Mouse (Mus musculus): ENCODE results near the gene Metrn. TPM values are rescaled to one million over a fixed set of nuclear protein-coding genes. Genes with fewer than 3 reads are reported as not detected.
A peak's percentile ranks its signal among the peaks of the same experiment; 100 is the strongest.

Gene Metrn
- total and polyA plus RNA-seq, 2 experiments from 2014 or later: 50.0 to 236 TPM

DNA sequence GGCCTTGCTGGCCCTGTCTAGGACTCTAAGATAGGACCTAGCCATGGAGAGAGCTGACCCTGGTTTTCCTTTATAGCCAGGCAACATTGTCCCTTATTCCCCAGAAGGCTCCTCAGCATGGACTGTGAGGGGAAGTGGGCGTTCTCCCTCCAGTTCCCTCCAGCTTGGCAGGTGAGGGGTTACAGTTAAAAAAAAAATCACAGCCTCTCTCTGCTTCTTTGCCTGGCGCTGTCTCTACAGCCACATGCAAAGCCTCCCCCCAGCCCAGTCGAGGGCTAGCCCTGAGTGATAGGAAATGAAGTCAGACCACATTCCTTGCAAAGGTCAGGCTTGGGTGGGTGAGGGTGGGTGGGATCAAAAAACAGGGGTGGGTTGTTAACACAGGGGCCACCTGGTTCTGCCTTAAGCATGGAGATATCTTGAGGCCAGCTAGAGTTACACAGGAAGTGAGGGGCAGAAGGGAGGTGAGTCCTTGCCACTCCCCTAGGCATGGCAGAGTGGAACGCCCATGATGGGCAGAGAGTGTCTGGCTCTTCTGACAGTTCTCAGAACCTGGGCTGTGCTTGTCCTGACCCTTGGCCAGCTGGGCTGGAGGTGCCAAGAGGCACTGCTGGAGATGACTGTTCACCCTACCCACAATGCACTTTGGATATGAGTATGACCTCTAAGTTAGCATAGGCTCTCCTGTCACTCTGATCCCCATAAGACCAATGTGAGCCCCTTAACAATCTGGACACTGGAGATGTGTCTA lies 41.1 kb downstream of the Metrn start:
- 68% methylated on average over 4 of the region's 4 CpGs for WGBS
- H3K36me3 ChIP-seq (ENCODE audit: insufficient read depth, low read length): no peaks in the 10 kb centered on the region
- no peaks in the 10 kb centered on the region for H3K9me3 ChIP-seq (ENCODE audit: low read length)
- no peaks in the 10 kb centered on the region; the same call in 1 of the 2 replicates for H3K4me1 ChIP-seq (ENCODE audit: insufficient read depth, low read length)
- H3K4me3 ChIP-seq (ENCODE audit: low read depth, low read length): no peak overlapping the region
- H3K9ac ChIP-seq (replicated peaks; ENCODE audit: low read length, poor library complexity, severe bottlenecking): no peak overlapping the region
- no peak overlapping the region for H3K4me2 ChIP-seq (ENCODE audit: low read depth, low read length, poor library complexity, severe bottlenecking)
- no peak overlapping the region for H3K27ac ChIP-seq (ENCODE audit: low read depth, low read length)
- TF ChIP-seq CTCF (IDR thresholded peaks at IDR 0.05): no peak
- no peak for ATAC-seq (ENCODE audit: low FRiP score)
- DNase-seq (ENCODE audit: low spot score): no peak
- no peaks in the 10 kb centered on the region for H3K27me3 ChIP-seq (ENCODE audit: insufficient read depth, low read length)

DNA sequence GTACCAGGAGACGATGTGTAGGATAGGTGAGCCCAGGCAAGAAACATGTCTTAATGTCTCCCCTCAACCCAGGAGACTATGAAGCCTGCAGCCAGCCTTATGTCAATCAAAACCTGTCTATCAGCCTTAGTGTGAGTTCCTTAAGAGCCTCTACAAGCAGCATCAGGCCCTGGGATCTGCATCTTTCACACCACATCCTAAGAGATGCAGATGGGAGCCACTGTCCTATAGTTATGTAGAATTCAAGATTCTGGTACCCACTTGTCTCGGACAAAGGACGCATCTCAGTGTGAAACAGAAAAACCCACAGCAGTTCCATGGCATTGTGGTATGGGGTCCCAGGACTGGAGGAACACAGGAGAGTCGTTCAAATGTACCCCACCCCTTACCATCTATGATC lies 41.9 kb downstream of the Metrn start:
- no peak for TF ChIP-seq CTCF (IDR thresholded peaks at IDR 0.05)

DNA sequence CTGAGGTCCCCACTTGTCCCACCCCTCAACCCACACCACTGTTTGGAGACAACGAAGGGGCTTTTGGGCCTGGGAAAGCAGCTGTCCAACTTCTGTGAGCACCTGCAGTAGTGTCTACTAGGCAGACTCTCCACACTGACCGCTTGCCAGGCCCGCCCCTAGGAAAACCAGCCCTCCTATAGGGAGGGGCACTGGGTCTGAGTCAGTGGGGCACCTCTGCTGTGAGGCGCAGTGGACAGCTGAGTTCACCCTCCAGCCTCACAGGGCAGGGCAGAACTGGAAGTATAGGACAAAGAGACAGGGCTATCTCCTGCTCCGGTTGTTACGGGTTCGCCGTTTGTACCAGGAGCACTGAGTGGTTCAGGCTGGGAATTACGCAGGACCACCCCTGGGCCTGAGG lies 42.7 kb downstream of the Metrn start, which contains the start of gene Msln:
Gene Msln (minus strand): TSS at position 138 of the 400 bp plus-strand sequence.
- H3K36me3 ChIP-seq (ENCODE audit: insufficient read depth, low read length): no peaks in the 10 kb centered on the region
- H3K4me2 ChIP-seq (ENCODE audit: low read depth, low read length, poor library complexity, severe bottlenecking): no peak within 1 kb of the TSS
- no peak for TF ChIP-seq CTCF (IDR thresholded peaks at IDR 0.05)
- no peaks in the 10 kb centered on the region; the same call in 1 of the 2 replicates for H3K4me1 ChIP-seq (ENCODE audit: insufficient read depth, low read length)
- DNase-seq (ENCODE audit: low spot score): no peak
- H3K9me3 ChIP-seq (ENCODE audit: low read length): no peaks in the 10 kb centered on the region
- no peak within 1 kb of the TSS for H3K4me3 ChIP-seq (ENCODE audit: low read depth, low read length)
- no peak for ATAC-seq (ENCODE audit: low FRiP score)
- 87% methylated on average over 9 of the region's 9 CpGs for WGBS
- no peaks in the 10 kb centered on the region for H3K27me3 ChIP-seq (ENCODE audit: insufficient read depth, low read length)
- H3K9ac ChIP-seq (replicated peaks; ENCODE audit: low read length, poor library complexity, severe bottlenecking): no peak within 1 kb of the TSS
- H3K27ac ChIP-seq (ENCODE audit: low read depth, low read length): no peak within 1 kb of the TSS

More for the DNA sequence above, 41.9 kb downstream of the Metrn start:
- Histone ChIP-seq H3K4me1 (ENCODE audit: insufficient read depth, low read length) (no peaks in the 10 kb centered on the region; the same call in 1 of the 2 replicates), H3K36me3 (ENCODE audit: insufficient read depth, low read length) (no peaks in the 10 kb centered on the region), H3K4me3 (ENCODE audit: low read depth, low read length) (no peak overlapping the region), H3K27me3 (ENCODE audit: insufficient read depth, low read length) (no peaks in the 10 kb centered on the region), H3K4me2 (ENCODE audit: low read depth, low read length, poor library complexity, severe bottlenecking) (no peak overlapping the region), H3K9me3 (ENCODE audit: low read length) (no peaks in the 10 kb centered on the region), H3K9ac (replicated peaks; ENCODE audit: low read length, poor library complexity, severe bottlenecking) (no peak overlapping the region), H3K27ac (ENCODE audit: low read depth, low read length) (no peak overlapping the region)
- DNase-seq (ENCODE audit: low spot score) (no peak), ATAC-seq (ENCODE audit: low FRiP score) (no peak)
- WGBS: 83% methylated on average over 4 of the region's 4 CpGs

DNA sequence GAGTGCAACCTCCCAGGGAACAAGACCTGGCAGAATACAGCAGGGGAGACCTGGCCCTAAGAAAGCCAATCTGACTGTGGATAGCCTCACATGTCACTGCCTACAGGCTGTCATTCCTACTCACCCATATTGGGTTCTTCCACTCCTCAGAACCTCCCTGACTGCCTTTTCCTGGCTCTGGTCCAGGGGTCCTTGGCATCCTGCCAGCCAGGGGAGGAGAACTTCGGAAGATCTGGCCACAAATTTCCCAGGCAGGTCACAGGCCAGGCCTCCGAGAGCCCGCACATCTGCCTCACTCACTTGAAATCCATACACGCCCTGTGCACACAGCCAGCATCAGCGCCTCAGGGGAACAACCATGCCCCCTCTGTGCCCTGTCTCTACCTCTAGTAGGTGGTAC lies 45.5 kb downstream of the Metrn start:
- Histone ChIP-seq H3K4me1 (ENCODE audit: insufficient read depth, low read length) (no peaks in the 10 kb centered on the region; the same call in 1 of the 2 replicates), H3K4me2 (ENCODE audit: low read depth, low read length, poor library complexity, severe bottlenecking) (no peak overlapping the region), H3K27me3 (ENCODE audit: insufficient read depth, low read length) (no peaks in the 10 kb centered on the region), H3K36me3 (ENCODE audit: insufficient read depth, low read length) (no peaks in the 10 kb centered on the region), H3K9ac (replicated peaks; ENCODE audit: low read length, poor library complexity, severe bottlenecking) (no peak overlapping the region), H3K4me3 (ENCODE audit: low read depth, low read length) (no peak overlapping the region), H3K9me3 (ENCODE audit: low read length) (no peaks in the 10 kb centered on the region), H3K27ac (ENCODE audit: low read depth, low read length) (no peak overlapping the region)
- no peak for TF ChIP-seq CTCF (IDR thresholded peaks at IDR 0.05)
- peak; percentile 9 for DNase-seq (ENCODE audit: low spot score)
- 65% methylated on average over 5 of the region's 5 CpGs for WGBS
- ATAC-seq (ENCODE audit: low FRiP score): no peak

DNA sequence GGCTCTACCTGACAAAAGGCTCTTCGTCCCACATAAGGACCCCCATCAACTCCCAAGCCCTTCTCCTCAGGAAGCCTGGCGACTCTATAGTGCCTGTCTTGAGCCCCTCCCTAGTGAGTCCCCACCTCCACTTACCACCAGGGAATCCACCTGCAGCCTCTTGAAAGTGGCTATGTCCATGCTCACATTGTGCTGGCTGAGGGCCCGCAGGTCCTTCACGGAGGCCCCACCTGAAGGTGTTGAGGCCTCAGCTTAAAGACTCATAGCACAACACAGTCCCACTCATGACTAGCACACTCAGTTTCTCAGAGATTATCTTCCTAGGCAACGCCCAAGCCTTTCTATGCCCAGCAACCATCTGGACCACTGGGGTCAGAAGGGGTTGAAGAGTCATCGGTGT lies 47.6 kb downstream of the Metrn start:
- ATAC-seq (ENCODE audit: low FRiP score) (no peak), DNase-seq (ENCODE audit: low spot score) (no peak)
- 82% methylated on average over 6 of the region's 6 CpGs for WGBS
- H3K4me2 ChIP-seq (ENCODE audit: low read depth, low read length, poor library complexity, severe bottlenecking): no peak overlapping the region
- H3K4me3 ChIP-seq (ENCODE audit: low read depth, low read length): no peak overlapping the region
- H3K36me3 ChIP-seq (ENCODE audit: insufficient read depth, low read length): no peaks in the 10 kb centered on the region
- H3K9ac ChIP-seq (replicated peaks; ENCODE audit: low read length, poor library complexity, severe bottlenecking): no peak overlapping the region
- H3K27me3 ChIP-seq (ENCODE audit: insufficient read depth, low read length): no peaks in the 10 kb centered on the region
- H3K27ac ChIP-seq (ENCODE audit: low read depth, low read length): no peak overlapping the region
- no peaks in the 10 kb centered on the region; the same call in 1 of the 2 replicates for H3K4me1 ChIP-seq (ENCODE audit: insufficient read depth, low read length)
- TF ChIP-seq CTCF (IDR thresholded peaks at IDR 0.05): no peak
- no peaks in the 10 kb centered on the region for H3K9me3 ChIP-seq (ENCODE audit: low read length)

DNA sequence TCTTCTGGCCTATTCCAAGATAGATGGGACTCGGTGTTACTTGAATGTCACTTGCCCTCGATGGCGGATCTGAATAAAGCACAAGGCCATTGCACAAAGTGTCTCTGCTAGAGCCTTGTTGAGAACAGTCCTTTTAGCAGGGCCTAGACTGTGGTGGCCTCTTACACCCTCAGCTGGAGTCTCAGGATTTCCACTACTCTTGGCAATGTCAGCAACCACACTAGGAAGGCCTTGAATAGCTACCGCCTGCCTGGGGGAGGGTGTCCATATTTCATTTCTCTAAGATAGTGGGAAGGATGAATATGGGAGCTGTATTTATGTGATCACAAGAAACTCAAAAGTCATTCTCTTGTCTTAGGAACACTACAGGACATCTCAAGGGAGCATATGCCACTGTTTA lies 48.7 kb downstream of the Metrn start:
- no peak overlapping the region for H3K9ac ChIP-seq (replicated peaks; ENCODE audit: low read length, poor library complexity, severe bottlenecking)
- DNase-seq (ENCODE audit: low spot score) (no peak), ATAC-seq (ENCODE audit: low FRiP score) (no peak)
- TF ChIP-seq CTCF (IDR thresholded peaks at IDR 0.05): no peak
- H3K4me2 ChIP-seq (ENCODE audit: low read depth, low read length, poor library complexity, severe bottlenecking): no peak overlapping the region
- no peak overlapping the region for H3K27ac ChIP-seq (ENCODE audit: low read depth, low read length)
- WGBS: 94% methylated on average over 4 of the region's 4 CpGs
- H3K9me3 ChIP-seq (ENCODE audit: low read length): no peaks in the 10 kb centered on the region
- no peaks in the 10 kb centered on the region; the same call in 1 of the 2 replicates for H3K4me1 ChIP-seq (ENCODE audit: insufficient read depth, low read length)
- no peaks in the 10 kb centered on the region for H3K27me3 ChIP-seq (ENCODE audit: insufficient read depth, low read length)
- no peak overlapping the region for H3K4me3 ChIP-seq (ENCODE audit: low read depth, low read length)
- no peaks in the 10 kb centered on the region for H3K36me3 ChIP-seq (ENCODE audit: insufficient read depth, low read length)

All from midbrain, postnatal 0 days (tissue).